12 mouse cellular contexts compared by ENCODE assay signal in genomic region chr3:115631573-115632416, GRCm38 (mm10).
DNase-seq lines count a peak whose midpoint lies in the region; ATAC-seq and TF ChIP-seq lines count a peak whose summit lies in the region.
"Had no signal": no experiment of that assay in that cellular context is flagged by ENCODE, and none has a peak within 500 bp of the region (broad histone marks: within the 10 kb centered on the region; RNA-seq: fewer than 3 reads in every experiment).

No protein-coding gene starts in this region.

- no peak for TF ChIP-seq POLR2A in cerebellum, adult 2 months (IDR thresholded peaks at IDR 0.05; ENCODE audit: borderline replicate concordance, insufficient read depth, low read length)
- no peak for TF ChIP-seq POLR2A in brain, embryonic 14.5 days (IDR thresholded peaks at IDR 0.05; ENCODE audit: borderline replicate concordance, extremely low read depth, insufficient read depth, insufficient read length, poor library complexity, severe bottlenecking)

- WGBS in cerebellum, adult 2 months: 48% methylated on average over 17 of the region's 17 CpGs
- 13% methylated on average over 17 of the region's 17 CpGs for WGBS in forebrain, embryonic 15.5 days

- peak overlapping the region; percentile 39; the same call in 1 of the 2 replicates for H3K27ac ChIP-seq in cerebellum, adult 2 months (ENCODE audit: insufficient read depth, low read length)
- H3K27ac ChIP-seq in forebrain, embryonic 15.5 days (replicated peaks): peak overlapping the region; percentile 29
- H3K27ac ChIP-seq: lung, embryonic 15.5 days had no signal

- peak in 1 of 2 experiments; percentile 10 for DNase-seq in cerebellum, adult 2 months
- no peak for DNase-seq in cerebellum, adult 18-20 months
- peak; percentile 92 for DNase-seq in brain, embryonic 14.5 days (ENCODE audit: low read depth)
- peak; percentile 20 for DNase-seq in left cerebral cortex, postnatal 4 days
- no peak for DNase-seq in lung, adult 18-20 months
- DNase-seq in adrenal gland, adult 18-20 months (ENCODE audit: low spot score in 2 of 2): no peak
- DNase-seq in MN1 (ENCODE audit: low spot score): no peak
- DNase-seq: adrenal gland, postnatal 10 days; kidney, adult 8-10 months had no signal

- peak overlapping the region; percentile 4; the same call in 1 of the 2 replicates for H3K4me2 ChIP-seq in forebrain, embryonic 15.5 days (replicated peaks)
- H3K4me2 ChIP-seq: heart, embryonic 12.5 days; lung, embryonic 15.5 days had no signal

- H3K9me3 ChIP-seq in forebrain, embryonic 15.5 days: no peaks in the 10 kb centered on the region
- H3K9me3 ChIP-seq: heart, embryonic 12.5 days; lung, embryonic 15.5 days had no signal

- no peak for TF ChIP-seq CTCF in cerebellum, adult 2 months (IDR thresholded peaks at IDR 0.05; ENCODE audit: borderline replicate concordance, insufficient read depth, low read depth, low read length)
- TF ChIP-seq CTCF in brain, embryonic 14.5 days (IDR thresholded peaks at IDR 0.05; ENCODE audit: borderline replicate concordance, extremely low read depth, insufficient read depth, insufficient read length): no peak

- no peaks in the 10 kb centered on the region for H3K36me3 ChIP-seq in forebrain, embryonic 15.5 days
- H3K36me3 ChIP-seq: heart, embryonic 12.5 days; lung, embryonic 15.5 days had no signal

- H3K9ac ChIP-seq in forebrain, embryonic 15.5 days (replicated peaks): no peak overlapping the region; the same call in 1 of the 2 replicates
- H3K9ac ChIP-seq: heart, embryonic 12.5 days; lung, embryonic 15.5 days had no signal

- H3K4me1 ChIP-seq in cerebellum, adult 2 months (ENCODE audit: control insufficient read depth, insufficient read depth, low read length): no peaks in the 10 kb centered on the region
- H3K4me1 ChIP-seq in forebrain, embryonic 15.5 days: peaks cover 9% of the 10 kb centered on the region
- H3K4me1 ChIP-seq: lung, embryonic 15.5 days had no signal

- peak; percentile 84 for ATAC-seq in forebrain, embryonic 15.5 days (replicated peaks)

- H3K4me3 ChIP-seq in cerebellum, adult 2 months (replicated peaks; ENCODE audit: insufficient read depth, low read depth, low read length): no peak overlapping the region
- H3K4me3 ChIP-seq in forebrain, embryonic 15.5 days: no peak overlapping the region
- H3K4me3 ChIP-seq: heart, embryonic 12.5 days; lung, embryonic 15.5 days had no signal

- intact Hi-C loops in left cerebral cortex, postnatal 4 days (cut with DNase I): no loop called here

- no peaks in the 10 kb centered on the region for H3K27me3 ChIP-seq in cerebellum, adult 2 months (ENCODE audit: control insufficient read depth, insufficient read depth, low read length)
- H3K27me3 ChIP-seq in forebrain, embryonic 15.5 days: no peaks in the 10 kb centered on the region
- H3K27me3 ChIP-seq: heart, embryonic 12.5 days; lung, embryonic 15.5 days had no signal

Comparison
In these comparisons a context has a peak if more than half of its experiments do, and no peak if none do; other contexts are left out.
1. DNase-seq: peak in brain, embryonic 14.5 days (single experiment) and left cerebral cortex, postnatal 4 days (single experiment); none in cerebellum, adult 18-20 months (0 of 2), lung, adult 18-20 months (0 of 2), adrenal gland, adult 18-20 months (0 of 2) and MN1 (single experiment).